Mouse (Mus musculus) B cell, adult 2 months (primary cell): ENCODE results near the gene Lingo2.
"Not testable (repeated sequence)": the region's sequence is repeated elsewhere in the genome, so short reads cannot be mapped to it uniquely, and the experiment has no call there.

Source experiments
- DNase-seq, 2 experiments: peaks; one replicate each; pipeline ENCODE4 v3.0.0; 2022

Lingo2 gene

GRCm38 (mm10) chr4:36078910-36079525 is 872.5 kb downstream of the Lingo2 start:
- no peak for DNase-seq

- DNase-seq: not testable (repeated sequence)
These were observed 886.8 kb downstream of the Lingo2 start for GRCm38 (mm10) chr4:36064701-36065100.

DNA sequence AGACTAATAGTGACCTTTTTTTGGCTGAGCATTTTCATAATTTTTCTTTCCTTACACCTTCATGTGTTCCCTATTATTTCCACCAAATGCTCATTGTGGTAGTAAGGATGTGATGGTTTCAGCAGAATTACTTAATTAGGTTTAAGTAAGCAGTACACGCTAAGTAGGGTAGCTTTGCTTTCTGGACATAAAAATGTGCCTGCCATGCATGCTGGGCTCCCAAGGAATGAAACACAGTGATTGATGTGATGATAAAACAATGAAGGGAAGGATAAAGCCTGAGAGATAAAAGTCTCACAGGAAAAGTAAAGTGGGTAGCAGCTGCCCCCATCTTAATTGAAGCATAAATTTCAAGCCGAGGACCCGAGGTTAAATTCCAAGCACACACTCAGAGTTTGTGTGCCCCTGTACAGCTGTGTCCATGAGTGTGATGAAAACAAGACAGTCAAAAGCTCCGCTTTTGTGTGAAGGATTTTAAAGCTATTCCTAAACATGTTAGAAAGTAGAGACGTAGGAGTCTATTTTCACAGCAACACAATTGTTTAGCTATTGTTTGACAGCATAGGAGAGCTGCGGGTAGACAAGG is 898.7 kb downstream of the Lingo2 start:
- DNase-seq: no peak

DNA sequence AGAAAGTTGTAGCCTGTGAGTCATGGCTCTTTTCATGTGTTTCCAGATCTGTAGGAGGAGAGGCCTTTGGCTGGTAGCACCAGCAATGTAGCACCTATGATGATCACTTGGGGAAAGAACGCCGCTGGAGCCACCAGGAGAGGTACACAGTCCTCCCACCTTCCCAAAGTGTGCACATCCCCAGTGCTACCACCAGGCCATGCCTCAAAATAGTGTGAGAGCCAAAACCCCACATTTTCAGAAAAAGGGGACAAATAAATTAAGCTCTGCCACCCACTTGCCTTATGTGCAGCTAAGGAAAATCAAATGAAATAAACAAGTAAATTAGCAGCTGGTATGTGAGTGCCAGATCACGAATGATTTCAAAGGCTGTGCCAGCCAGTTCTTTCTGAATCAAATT is 911.2 kb downstream of the Lingo2 start:
- DNase-seq: no peak

DNA sequence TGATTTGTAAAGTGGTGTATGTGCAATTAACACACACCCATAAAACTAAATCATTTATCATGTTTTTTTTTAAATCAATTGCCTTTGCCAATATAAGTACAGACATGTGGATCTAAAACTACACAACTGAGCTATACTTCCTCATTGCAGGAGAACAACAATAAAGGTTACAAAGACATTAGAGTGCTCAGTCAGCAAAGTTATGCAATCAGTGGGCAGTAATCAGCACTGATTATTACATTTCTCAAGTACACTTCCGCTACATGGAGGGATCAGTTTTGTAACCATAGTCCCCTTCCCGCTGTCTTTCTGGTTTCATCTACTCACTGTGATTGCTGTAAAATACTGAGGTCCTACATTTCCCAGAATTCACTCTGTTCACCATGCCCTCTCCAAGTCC is 912.8 kb downstream of the Lingo2 start:
- DNase-seq: no peak

GRCm38 (mm10) chr4:36032039-36032438 is 919.5 kb downstream of the Lingo2 start:
- no peak for DNase-seq

- DNase-seq: no peak
These were observed 937.4 kb downstream of the Lingo2 start for GRCm38 (mm10) chr4:36014181-36014580.

- DNase-seq: no peak
These were observed 959.4 kb downstream of the Lingo2 start for GRCm38 (mm10) chr4:35992005-35992763.

GRCm38 (mm10) chr4:35986012-35986411 is 965.5 kb downstream of the Lingo2 start:
- DNase-seq: no peak

GRCm38 (mm10) chr4:35963532-35963931 is 988.0 kb downstream of the Lingo2 start:
- no peak for DNase-seq

DNA sequence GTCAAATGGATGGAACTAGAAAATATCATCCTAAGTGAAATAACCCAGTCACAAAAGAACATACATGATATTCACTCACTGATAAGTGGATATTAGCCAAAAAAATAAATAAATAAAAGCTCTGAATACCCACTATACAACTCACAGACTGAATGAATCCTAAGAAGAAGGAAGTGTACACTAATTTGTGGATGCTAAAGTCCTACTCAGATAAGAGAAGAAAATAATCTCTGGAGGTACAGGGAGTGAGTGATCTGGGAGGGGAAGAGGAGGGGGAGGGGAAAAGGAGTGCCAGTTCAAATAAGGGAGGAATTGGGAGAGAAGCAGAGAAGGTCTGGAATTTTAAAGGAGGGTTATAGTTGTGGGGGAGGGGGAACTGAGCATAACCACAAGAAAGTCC is 999.7 kb downstream of the Lingo2 start:
- DNase-seq: no peak

- DNase-seq: no peak
These were observed 1000.3 kb downstream of the Lingo2 start for GRCm38 (mm10) chr4:35951251-35951650.

DNA sequence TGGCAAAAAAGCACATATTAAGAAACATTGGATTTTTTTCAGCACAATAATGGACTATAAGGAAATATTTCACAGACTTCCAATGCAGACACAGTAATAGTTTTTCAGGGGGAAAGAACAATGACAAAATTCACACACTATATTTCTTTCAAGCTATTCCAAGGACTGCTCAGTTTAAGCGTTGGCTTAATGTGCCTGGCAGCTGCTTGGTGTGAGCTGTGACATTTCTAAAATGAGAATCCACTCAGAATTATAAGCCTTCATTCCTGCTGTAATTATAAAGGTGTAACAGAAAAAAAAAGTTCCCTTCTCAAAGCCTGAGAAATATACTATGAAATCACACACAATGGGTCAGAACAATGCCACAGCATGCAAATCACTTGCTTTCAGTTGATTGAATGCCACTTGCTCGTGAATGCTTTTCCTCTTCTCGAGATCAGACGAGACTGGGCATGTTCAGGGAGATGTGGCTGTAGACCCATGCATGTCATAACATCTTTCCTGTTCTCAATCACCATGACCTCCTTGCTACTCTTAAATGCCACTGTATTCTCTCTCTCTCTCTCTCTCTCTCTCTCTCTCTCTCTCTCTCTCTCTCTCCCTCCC is 1017.4 kb downstream of the Lingo2 start:
- DNase-seq: no peak

DNA sequence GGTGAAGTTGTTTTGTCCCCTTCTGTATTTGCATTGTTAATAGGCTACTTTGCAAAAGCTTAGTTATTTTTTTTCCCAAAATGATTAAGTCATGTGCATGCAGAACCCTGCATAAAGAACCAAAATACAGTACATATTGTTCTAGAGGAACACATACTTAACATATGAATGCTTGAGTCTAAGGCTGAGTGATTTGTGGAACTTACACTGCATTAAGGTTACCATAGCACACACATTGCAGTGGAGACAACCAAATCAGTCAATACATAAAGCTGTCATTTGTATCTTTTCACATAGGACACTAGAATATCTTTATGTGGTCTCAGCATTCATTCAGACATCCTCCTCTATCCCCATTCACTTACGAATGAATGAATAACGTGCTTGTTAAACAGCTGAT is 1023.8 kb downstream of the Lingo2 start:
- DNase-seq: no peak

DNA sequence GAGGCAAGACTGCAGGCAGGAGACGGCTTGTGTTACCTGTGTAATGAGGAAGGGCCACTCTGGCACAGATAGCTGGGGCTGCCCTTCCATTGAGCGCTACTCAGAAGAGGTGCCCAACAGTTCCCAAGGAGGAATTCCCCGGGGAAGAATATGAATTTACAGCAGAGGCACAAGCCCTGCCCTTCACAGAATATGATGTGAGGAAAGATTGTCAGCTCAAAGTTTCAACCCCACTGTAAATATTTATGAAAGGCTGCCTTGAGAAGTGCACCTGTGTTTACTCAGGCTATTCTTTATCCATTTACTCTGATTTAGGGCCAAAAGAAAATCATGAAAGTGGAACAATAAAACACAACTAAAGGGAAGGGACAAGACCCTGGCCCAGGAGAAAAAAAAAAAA is 1034.1 kb downstream of the Lingo2 start:
- DNase-seq: no peak

DNA sequence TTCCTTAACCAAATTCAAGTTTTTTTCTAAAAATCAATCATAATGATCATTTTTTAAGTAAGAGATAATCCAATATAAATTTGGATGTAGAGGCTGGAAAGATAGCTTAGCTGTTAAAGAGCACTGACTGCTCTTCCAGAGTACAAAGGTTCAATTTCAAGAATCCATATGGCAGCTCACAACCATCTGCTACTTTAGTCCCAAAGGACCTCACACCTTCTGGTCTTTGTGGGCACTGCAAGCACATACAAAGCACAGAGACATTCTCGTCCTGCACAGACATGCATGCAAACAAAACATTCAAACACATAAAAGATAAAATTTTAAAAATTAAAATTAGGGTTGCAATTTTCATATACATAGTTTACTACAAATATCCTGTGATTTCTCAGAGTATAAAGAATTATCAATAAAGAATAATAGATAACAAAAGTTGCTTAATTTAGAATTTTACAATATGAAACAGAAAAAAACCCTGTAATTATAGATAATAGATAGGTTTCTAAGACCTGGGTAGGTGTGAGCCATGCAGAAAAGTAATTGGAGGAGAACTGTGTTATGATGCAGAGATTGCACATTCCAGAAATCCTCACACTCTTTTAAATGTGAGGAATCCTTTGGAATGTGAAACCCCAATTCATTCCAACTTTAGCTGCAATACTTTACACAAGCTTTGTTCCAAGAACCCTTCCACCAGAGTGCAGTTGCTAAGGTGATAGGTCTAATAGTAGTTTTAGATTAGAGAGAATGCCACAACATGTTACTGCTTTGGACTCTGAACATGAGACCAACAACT is 1053.6 kb downstream of the Lingo2 start:
- no peak for DNase-seq

GRCm38 (mm10) chr4:35885591-35886542 is 1065.7 kb downstream of the Lingo2 start:
- DNase-seq: no peak

GRCm38 (mm10) chr4:35884946-35885460 is 1066.5 kb downstream of the Lingo2 start:
- DNase-seq: no peak

DNA sequence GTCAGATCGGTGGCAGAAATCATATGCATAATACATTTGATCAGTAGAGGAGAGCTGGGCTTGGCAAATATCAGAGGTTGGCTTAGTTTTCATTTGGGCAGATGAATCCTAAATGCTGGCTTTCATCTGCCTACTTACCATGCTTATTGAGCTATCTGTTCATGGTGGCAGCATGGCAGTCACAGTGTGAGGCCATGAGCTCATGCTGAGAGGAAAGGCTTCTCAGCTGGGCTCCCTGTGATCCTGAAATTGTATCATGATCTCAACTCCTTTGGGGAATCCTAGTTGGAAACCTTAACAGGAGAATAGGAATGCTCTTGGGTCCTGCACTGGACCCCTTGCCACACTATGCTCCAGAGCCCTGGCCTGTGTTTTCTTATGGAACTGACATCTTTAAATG is 1105.0 kb downstream of the Lingo2 start:
- DNase-seq: no peak

GRCm38 (mm10) chr4:35845140-35845539 is 1106.4 kb downstream of the Lingo2 start:
- no peak for DNase-seq

- no peak for DNase-seq
These were observed 1107.0 kb downstream of the Lingo2 start for GRCm38 (mm10) chr4:35844518-35844917.
